Mouse (Mus musculus) layer of hippocampus, adult 2 months (tissue): ENCODE measurements at regions not wholly inside any gene's neighbourhood (a gene's known extent, or its start where the extent isn't known, plus 50 kb on each side); places are given as distances from the start of the nearest gene placed in this dataset.
A peak's percentile ranks its signal among the peaks of the same experiment; 100 is the strongest.

Experiments
- DNase-seq, 2 experiments: peaks; one replicate each; pipeline ENCODE4 v3.0.0; 2022; ENCODE audit warnings: low spot score in 2 of 2
- H3K27ac ChIP-seq: fragments of 200-600 bp; 2 replicates; pipeline ENCODE4 v1.8.1; 2022
- H3K4me3 ChIP-seq: fragments of 200-600 bp; 2 replicates; pipeline ENCODE4 v1.8.1; 2022; ENCODE audit warnings: mild to moderate bottlenecking
- CTCF ChIP-seq: fragments of 200-600 bp; conservative IDR thresholded peaks from 2 replicates; pipeline ENCODE4 v1.8.1; 2022; ENCODE audit warnings: antibody characterized with exemption, mild to moderate bottlenecking, moderate library complexity

DNA sequence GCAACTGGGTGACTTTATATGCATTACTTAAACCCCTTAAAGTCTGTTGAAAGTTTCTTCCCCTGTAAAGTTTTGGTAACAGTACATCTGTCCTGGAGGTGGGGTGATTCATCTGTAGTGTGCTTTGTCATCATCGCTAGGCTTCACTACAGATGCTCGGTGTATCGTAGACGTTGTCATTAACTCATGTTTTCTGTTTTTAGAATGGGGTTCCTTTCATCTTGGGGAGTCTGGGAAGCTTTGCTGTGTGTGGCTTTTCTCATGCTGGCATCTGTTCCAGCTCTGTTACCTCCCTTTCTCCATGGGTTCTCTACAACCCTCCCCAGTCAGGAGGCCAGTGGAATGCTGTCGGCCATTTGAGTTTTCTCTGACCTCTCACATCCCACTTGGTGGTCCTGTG, 266.4 kb upstream of the Camk1g start:
- no peak overlapping the region for H3K27ac ChIP-seq
- H3K4me3 ChIP-seq = no peak overlapping the region
- peak in 1 of 2 experiments; percentile 16 for DNase-seq
- no peak for TF ChIP-seq CTCF

DNA sequence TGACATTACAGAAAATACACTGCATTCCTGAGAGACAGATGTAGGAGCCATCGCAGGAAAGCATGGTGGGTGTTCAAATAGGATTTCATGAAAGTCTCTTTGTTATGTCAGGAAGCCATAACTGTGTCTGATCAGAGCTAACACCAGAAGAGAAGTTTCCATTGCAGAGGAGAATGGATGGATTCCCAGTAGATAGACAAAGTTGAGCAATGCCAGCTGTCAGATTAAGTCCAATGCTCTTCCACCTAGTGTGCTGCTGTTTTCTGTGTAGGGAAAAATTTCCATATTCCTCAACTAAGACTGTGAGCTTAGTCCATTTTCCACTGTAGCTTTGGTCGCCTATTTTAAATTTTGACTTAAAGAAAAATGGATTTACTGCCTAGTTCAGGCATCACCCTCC, 262.0 kb upstream of the Camk1g start:
- TF ChIP-seq CTCF = no peak
- no peak for DNase-seq
- Histone ChIP-seq H3K27ac (no peak overlapping the region), H3K4me3 (no peak overlapping the region)

DNA sequence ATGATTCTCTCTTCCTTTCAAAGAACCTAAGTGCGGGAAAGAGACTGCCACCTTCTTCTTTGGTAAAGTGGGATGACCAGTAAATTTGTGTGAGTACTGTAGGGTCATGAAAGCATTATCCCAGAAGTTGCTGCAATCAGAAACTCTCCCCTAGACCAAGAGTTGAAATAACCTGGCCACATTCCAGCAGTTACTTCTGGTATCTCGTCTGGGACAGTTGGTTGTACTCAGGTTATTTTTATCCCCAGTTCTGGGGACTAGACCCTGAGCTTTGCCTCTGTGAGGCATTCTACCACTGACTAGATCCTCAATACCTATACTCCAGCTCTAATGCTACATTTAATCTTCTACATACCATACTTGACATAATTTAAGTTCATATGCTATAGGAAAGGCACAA, 259.8 kb upstream of the Camk1g start:
- DNase-seq = no peak
- no peak for TF ChIP-seq CTCF
- Histone ChIP-seq H3K27ac (no peak overlapping the region), H3K4me3 (no peak overlapping the region)

DNA sequence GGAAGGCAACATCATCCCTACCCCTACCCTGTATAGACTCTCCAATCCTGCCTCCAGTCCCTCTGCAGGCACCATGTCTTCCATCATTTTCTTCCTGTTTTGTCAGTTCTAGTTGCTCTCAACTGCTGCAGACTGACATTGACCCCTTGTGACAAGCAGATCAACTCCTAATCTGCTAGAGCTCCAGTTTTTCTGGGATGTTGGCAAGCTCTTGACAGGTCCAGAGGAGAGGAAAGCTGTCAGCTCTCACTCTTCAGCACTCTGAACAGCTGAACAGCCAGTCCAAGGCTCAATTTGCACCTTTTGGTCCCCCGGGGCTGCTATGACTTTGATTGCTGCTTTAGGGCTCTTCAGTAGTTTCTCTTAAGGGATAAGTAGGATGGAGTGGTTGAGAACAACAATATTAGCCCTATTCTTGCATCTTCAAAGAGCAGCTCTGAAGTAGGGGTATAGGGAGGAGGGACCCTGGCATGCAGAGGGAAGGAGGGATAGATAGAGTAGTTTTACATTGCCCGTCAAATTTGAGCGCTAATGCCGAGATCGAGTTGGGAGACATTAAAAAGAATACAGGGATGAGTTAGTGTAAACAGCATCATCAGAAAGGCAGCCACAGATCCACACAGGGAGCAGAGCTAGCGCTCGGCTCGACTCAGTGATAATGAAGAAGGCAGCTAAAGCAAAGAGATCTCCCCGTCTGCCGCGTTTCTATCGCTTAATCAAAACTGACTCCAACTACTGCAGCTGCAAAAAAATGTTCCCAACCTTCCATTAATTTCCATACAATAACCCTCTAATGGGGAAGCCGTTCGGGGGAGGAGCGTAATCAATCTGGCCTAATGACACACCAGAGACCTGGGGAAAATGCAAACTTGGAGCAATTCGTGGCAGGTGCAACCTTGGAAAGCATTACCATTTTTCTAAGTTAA, 257.1 kb upstream of the Camk1g start:
- DNase-seq = no peak
- no peak for TF ChIP-seq CTCF
- no peak overlapping the region for H3K27ac ChIP-seq
- H3K4me3 ChIP-seq = no peak overlapping the region

DNA sequence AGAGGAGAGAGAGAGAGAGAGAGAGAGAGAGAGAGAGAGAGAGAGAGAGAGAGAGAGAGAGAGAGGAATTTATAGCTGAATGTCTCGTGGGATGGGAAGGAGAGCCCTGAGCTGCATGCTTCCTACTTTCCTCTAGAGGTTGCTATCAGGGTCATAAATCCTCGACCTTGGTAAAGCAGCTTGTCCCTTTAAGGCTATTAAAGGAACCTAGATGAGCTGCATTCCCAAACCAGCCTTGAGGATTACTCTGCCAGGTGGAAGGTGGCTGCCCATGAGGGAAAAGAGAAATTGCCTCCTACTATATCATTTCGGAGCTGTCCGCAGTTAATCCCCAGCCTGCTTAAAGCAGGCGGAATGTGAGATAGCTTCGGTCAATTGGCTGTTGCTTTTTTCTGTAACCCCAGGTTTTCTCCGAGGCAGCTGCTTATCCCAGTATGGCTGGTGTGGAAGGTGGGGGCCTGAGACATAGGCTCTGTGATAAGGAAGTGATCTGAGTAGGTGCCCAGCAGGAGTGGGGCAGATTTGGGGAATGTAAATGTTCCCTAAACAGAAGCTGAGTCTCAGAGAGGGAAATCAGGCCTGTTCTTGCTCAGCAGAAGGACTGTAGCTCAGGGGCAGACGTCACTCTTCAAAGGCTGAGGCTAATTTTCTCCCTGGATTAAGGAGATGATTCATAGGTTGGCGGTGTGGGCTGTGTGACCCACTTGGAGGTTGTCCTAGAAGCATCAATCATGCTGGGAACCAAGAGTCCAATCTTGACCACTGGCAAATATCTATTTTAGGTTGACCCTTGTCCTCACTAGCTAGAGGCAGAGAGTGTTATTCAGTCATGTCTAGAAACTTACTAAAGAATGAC, 255.2 kb upstream of the Camk1g start:
- no peak for TF ChIP-seq CTCF
- no peak overlapping the region for H3K4me3 ChIP-seq
- H3K27ac ChIP-seq = no peak overlapping the region
- no peak for DNase-seq

DNA sequence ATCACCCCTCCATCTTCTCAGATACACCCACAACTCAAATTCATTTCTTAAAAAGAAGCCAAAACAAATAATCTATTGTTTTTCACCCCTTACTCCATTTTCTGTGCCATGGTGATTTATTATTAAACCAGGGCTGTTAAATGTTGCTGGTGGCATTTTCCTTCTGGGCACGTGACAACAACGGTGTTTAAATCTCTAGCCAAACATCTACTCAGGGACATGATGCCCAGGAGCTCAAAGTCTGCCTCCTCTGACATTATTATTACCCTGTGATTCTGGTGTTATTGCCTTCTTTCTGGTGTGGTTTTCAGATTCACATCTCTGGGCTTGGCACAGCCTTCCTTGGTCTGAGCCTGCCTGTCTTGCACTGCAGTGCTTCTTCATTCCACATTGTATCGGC, 253.5 kb upstream of the Camk1g start:
- no peak for DNase-seq
- H3K27ac ChIP-seq = no peak overlapping the region
- no peak overlapping the region for H3K4me3 ChIP-seq
- no peak for TF ChIP-seq CTCF

DNA sequence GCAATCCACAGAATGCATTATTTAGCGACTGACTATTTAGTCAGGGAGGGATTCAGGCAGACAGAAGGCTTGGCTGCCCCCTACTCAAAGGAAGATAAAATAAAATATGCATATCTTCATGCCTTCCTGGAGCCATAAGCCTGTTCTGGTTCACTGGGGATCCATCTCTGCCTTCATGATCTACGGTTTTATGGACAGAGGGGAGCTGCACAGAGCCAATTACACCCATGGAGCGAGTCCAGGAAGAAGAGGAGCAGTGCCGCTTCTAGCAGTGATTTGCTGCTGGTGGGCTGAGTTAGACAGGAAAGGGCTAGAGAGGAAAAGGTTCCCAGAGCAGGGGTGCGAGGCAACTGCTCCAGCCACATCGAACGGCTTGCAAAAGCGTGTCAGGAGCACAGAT, 248.2 kb upstream of the Camk1g start:
- DNase-seq = no peak
- H3K4me3 ChIP-seq = no peak overlapping the region
- H3K27ac ChIP-seq = no peak overlapping the region
- TF ChIP-seq CTCF = no peak

DNA sequence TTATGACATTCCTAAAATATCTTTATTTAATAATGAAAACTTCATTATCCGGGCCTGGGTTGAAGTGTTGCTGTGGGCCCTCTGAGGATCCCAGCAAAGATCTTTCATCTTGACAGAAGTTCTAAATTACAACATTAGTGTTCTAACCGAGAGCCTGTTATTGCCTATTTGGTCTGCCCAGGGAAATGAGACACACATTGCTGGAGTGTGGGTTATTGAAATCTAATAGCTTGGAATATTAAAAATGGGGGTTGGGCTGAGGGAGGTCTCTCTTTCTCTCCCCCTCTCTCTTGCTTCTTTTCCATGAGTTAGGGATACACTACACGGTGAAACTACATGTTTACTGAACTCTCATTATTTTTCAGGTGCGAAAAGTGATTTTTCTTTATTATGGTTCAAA, 240.4 kb upstream of the Camk1g start:
- no peak for TF ChIP-seq CTCF
- H3K4me3 ChIP-seq = no peak overlapping the region
- H3K27ac ChIP-seq = no peak overlapping the region
- DNase-seq = no peak

DNA sequence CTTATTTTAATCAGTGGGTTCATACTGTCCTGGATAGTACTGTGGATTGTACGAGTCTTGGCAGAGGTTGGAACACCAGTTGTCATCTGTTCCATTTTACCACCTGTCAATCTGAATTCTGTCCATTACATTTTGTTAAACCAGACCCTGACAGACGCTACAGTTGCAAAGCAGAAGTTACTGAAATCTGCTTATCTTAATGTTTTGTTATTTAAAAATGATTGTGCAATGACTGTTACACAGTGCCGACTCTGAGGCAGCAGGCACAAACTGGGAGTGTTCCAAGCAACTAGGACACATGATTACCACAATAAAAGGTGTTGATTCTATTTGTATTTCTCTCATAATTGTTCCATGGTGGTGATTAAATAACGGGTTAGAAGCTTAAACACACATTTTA, 229.8 kb upstream of the Camk1g start:
- Histone ChIP-seq H3K4me3 (no peak overlapping the region), H3K27ac (peak overlapping the region; percentile 69)
- peak; percentile 66 to 69 for DNase-seq
- TF ChIP-seq CTCF = no peak

DNA sequence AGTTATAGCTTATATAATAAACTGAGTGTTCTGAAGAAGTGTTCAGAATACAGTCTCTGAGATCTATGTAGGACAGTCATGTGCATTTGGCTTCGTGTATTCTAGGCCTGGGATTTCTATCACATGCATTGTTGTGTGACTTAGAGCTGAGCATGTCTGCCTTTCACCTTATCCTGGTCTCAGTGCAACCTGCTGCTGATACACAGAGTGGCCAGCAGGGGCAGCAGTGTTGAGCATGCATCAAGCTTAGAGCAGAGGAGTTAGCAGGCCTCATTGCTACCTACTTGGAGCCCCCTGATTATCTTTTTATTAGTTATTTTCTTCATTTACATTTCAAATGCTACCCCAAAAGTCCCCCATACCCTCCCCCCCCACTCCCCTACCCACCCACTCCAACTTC, 229.1 kb upstream of the Camk1g start:
- TF ChIP-seq CTCF = peak; percentile 71
- no peak for DNase-seq
- Histone ChIP-seq H3K4me3 (no peak overlapping the region), H3K27ac (peak overlapping the region; percentile 64)

DNA sequence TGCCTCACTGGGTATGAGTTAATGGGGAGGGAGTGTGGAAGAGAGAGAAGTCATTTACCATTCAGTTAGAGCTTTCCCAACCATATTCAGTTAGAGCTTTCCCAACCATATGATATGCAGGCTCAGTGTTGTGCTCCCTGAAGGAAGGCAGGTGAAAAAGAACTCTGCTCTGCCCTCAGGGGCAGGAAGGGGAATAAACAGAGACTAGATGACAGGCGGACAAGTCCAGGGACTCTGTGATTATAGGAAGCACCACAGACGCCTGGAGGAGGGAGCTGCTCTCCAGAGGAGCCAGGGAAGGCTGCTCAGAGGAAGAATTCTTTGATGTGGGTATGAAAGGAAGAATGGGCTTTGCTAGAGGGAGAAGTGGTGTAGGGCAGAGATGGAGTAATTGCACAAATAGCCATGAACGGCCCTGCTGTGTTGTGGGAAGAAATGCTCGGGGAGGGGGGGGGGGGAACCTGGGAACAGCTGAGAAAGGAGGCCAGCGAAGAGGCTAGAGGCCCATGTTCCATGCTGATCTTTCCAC, 220.3 kb upstream of the Camk1g start:
- H3K27ac ChIP-seq = no peak overlapping the region
- no peak overlapping the region for H3K4me3 ChIP-seq
- DNase-seq = no peak
- no peak for TF ChIP-seq CTCF

DNA sequence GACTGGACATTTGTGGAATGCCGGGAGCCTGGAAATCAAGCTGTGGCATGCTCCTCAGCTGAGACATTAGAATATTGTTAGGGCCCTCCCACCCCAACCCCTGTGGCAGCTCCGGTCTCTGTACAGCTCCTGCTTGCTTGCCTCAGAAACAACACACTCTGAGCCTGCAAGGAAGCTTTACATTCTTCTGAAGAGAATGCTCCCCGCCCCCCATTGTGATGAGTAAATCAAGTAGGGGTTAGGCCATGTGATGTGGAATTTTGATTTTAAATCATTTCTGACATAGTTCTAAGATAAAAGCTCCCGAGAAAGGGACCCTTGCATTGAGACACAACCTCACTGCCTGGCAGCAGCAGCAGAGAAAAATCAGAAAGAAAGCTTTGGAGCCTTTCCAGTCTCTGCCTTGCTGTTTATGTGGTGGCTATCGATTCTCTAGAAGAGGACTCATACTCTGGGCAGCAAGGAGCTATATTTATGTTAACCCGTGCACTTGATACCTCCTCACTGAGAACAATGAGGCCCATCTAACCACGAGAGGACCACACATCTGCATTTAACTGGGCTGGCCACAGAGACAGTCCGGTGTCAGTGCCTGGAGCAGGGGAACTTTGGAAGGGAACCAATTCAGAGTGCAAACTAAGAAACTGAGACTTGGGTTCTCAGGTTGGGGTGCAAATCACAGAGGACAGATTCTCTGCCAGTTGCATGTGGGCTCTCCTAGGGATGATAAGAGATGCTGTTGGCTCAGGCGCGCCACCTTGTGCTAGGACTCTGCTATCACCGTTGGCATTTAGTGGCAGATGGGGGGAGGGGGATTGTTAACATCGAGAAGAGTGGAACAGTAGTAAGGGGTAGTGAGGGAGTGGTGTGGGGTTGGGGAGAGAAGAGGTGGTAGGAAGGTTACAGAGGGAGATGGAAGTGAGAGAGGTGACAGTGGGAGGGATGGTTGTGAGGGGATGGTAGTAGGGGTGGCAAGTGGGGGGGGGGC, 218.7 kb upstream of the Camk1g start:
- peak overlapping the region; percentile 72 for H3K27ac ChIP-seq
- peak; percentile 44 to 75 for DNase-seq
- H3K4me3 ChIP-seq = no peak overlapping the region
- TF ChIP-seq CTCF = peak; percentile 82
